Comparison of ENCODE assay signal across 8 mouse cellular contexts in genomic region chr19:44719292-44720193, GRCm38 (mm10). TPM values are rescaled to one million over a fixed set of nuclear protein-coding genes. Genes with fewer than 3 reads are reported as not detected.
DNase-seq lines count a peak whose midpoint lies in the region; ATAC-seq and TF ChIP-seq lines count a peak whose summit lies in the region.
"Had no signal": no experiment of that assay in that cellular context is flagged by ENCODE, and none has a peak within 500 bp of the region (broad histone marks: within the 10 kb centered on the region; RNA-seq: fewer than 3 reads in every experiment).

No protein-coding gene starts in this region.

- ATAC-seq in hindbrain, embryonic 15.5 days (ENCODE audit: low FRiP score, low read depth) = no peak

- 3% methylated on average over 30 of the region's 30 CpGs for WGBS in hindbrain, embryonic 15.5 days
- WGBS in midbrain, embryonic 10.5 days = under 1% methylated on average over 30 of the region's 30 CpGs
- WGBS in thymus, adult 2 months = 11% methylated on average over 30 of the region's 30 CpGs

- H3K36me3 ChIP-seq in E14TG2a.4 (ENCODE audit: insufficient read depth, low read length) = no peaks in the 10 kb centered on the region
- no peaks in the 10 kb centered on the region for H3K36me3 ChIP-seq in hindbrain, embryonic 15.5 days
- H3K36me3 ChIP-seq in midbrain, embryonic 10.5 days = no peaks in the 10 kb centered on the region
- H3K36me3 ChIP-seq in thymus, adult 2 months (ENCODE audit: control insufficient read depth, insufficient read depth, low read length) = no peaks in the 10 kb centered on the region

- peaks cover 22% of the 10 kb centered on the region for H3K27me3 ChIP-seq in E14TG2a.4 (ENCODE audit: insufficient read depth, low read length)
- H3K27me3 ChIP-seq in hindbrain, embryonic 15.5 days = peaks cover 63% of the 10 kb centered on the region
- H3K27me3 ChIP-seq in midbrain, embryonic 10.5 days (ENCODE audit: low read depth, poor library complexity, severe bottlenecking) = peaks cover 85% of the 10 kb centered on the region
- peaks cover 12% of the 10 kb centered on the region for H3K27me3 ChIP-seq in thymus, adult 2 months (ENCODE audit: control insufficient read depth, insufficient read depth, low read length)

- H3K27ac ChIP-seq in hindbrain, embryonic 15.5 days (replicated peaks) = no peak overlapping the region
- peak overlapping the region; percentile 59; the same call in 1 of the 2 replicates for H3K27ac ChIP-seq in midbrain, embryonic 10.5 days (replicated peaks)
- H3K27ac ChIP-seq in thymus, adult 2 months (ENCODE audit: control insufficient read depth, insufficient read depth, low read length) = no peak overlapping the region

- H3K4me2 ChIP-seq in hindbrain, embryonic 15.5 days = peak overlapping the region; percentile 79

- TF ChIP-seq CTCF in E14TG2a.4 (conservative IDR thresholded peaks at IDR 0.05; ENCODE audit: low read length) = no peak
- TF ChIP-seq CTCF in thymus, adult 2 months (IDR thresholded peaks at IDR 0.05; ENCODE audit: borderline replicate concordance, control insufficient read depth, extremely low read depth, insufficient read depth, low read length, poor library complexity) = no peak

- peak overlapping the region; percentile 34 for H3K9ac ChIP-seq in hindbrain, embryonic 15.5 days

- peak overlapping the region; percentile 81 for H3K4me3 ChIP-seq in E14TG2a.4 (replicated peaks; ENCODE audit: low read length)
- H3K4me3 ChIP-seq in hindbrain, embryonic 15.5 days = peak overlapping the region; percentile 36
- H3K4me3 ChIP-seq in midbrain, embryonic 10.5 days = peak overlapping the region; percentile 62
- H3K4me3 ChIP-seq in thymus, adult 2 months (ENCODE audit: control insufficient read depth, insufficient read depth, low read length) = no peak overlapping the region

- H3K9me3 ChIP-seq in E14TG2a.4 (ENCODE audit: low read length) = peaks cover 2% of the 10 kb centered on the region; the same call in 1 of the 2 replicates
- no peaks in the 10 kb centered on the region for H3K9me3 ChIP-seq in hindbrain, embryonic 15.5 days
- no peaks in the 10 kb centered on the region for H3K9me3 ChIP-seq in midbrain, embryonic 10.5 days (replicated peaks)

- peaks cover 72% of the 10 kb centered on the region for H3K4me1 ChIP-seq in E14TG2a.4 (replicated peaks; ENCODE audit: low read depth, low read length)
- H3K4me1 ChIP-seq in hindbrain, embryonic 15.5 days (replicated peaks) = peaks cover 24% of the 10 kb centered on the region
- H3K4me1 ChIP-seq in midbrain, embryonic 10.5 days = peaks cover 45% of the 10 kb centered on the region
- H3K4me1 ChIP-seq in thymus, adult 2 months (replicated peaks; ENCODE audit: control insufficient read depth, insufficient read depth, low read length) = no peaks in the 10 kb centered on the region

- TF ChIP-seq POLR2A in thymus, adult 2 months (IDR thresholded peaks at IDR 0.05; ENCODE audit: control insufficient read depth, extremely low read depth, insufficient read depth, low read length, poor library complexity) = no peak

- DNase-seq in R1 (ENCODE audit: low read depth, low spot score) = peak; percentile 80
- peak; percentile 36 for DNase-seq in midbrain, embryonic 10.5 days (ENCODE audit: low spot score)
- no peak for DNase-seq in B cell, adult 2 months
- no peak for DNase-seq in cerebellum, adult 11 months
- DNase-seq in thymus, adult 2 months = no peak

RNA-seq across cellular contexts. Expression of gene Pax2, which starts 36.3 kb away (rescaled TPM):
- polyA plus RNA-seq in hindbrain, embryonic 15.5 days (2015; fragmentation: Nextera tagmentation; extraction: Ambion mirVana) = 12.3 and 15.5 TPM in 2 replicates
- polyA plus RNA-seq in midbrain, embryonic 10.5 days (2016; fragmentation: Nextera tagmentation; extraction: Ambion mirVana) = 0.60 and 1.1 TPM in 2 replicates
- 0.10 and 0.12 TPM in 2 replicates for polyA plus RNA-seq in thymus, adult 2 months (2012; rRNA removed)
- polyA plus RNA-seq: large intestine, adult 2 months had no signal

Comparison
In these comparisons a context has a peak if more than half of its experiments do, and no peak if none do; other contexts are left out.
1. DNase-seq: peak in R1 (single experiment) and midbrain, embryonic 10.5 days (single experiment); none in B cell, adult 2 months (0 of 2), cerebellum, adult 11 months (single experiment) and thymus, adult 2 months (single experiment).